Mouse (Mus musculus): ENCODE data around the gene Speg.

The Speg gene

GRCm38 (mm10) chr1:75374950-75375936 is at the start of gene Speg:
Gene Speg, plus strand, starts transcription at chr1:75375297.
- DNase-seq (ENCODE audit: low spot score in 2 of 2): no peak

GRCm38 (mm10) chr1:75327461-75327860 is 47.6 kb upstream of the Speg start:
- DNase-seq (ENCODE audit: low spot score in 2 of 2): no peak

- DNase-seq (ENCODE audit: low spot score in 2 of 2): no peak
Observed at GRCm38 (mm10) chr1:75331271-75331670, 43.8 kb upstream of the Speg start.

- DNase-seq (ENCODE audit: low spot score in 2 of 2): no peak
Observed at GRCm38 (mm10) chr1:75336461-75336860, 38.6 kb upstream of the Speg start.

GRCm38 (mm10) chr1:75337097-75337496 is 38.0 kb upstream of the Speg start:
- no peak for DNase-seq (ENCODE audit: low spot score in 2 of 2)

GRCm38 (mm10) chr1:75338091-75338694 is 36.9 kb upstream of the Speg start:
- no peak for DNase-seq (ENCODE audit: low spot score in 2 of 2)

GRCm38 (mm10) chr1:75339337-75339736 is 35.8 kb upstream of the Speg start:
- no peak for DNase-seq (ENCODE audit: low spot score in 2 of 2)

- no peak for DNase-seq (ENCODE audit: low spot score in 2 of 2)
Observed at GRCm38 (mm10) chr1:75340519-75340918, 34.6 kb upstream of the Speg start.

GRCm38 (mm10) chr1:75342874-75343416 is 32.2 kb upstream of the Speg start:
- no peak for DNase-seq (ENCODE audit: low spot score in 2 of 2)

GRCm38 (mm10) chr1:75344291-75345035 is 30.6 kb upstream of the Speg start:
- no peak for DNase-seq (ENCODE audit: low spot score in 2 of 2)

GRCm38 (mm10) chr1:75345036-75345935 is 29.8 kb upstream of the Speg start:
- no peak for DNase-seq (ENCODE audit: low spot score in 2 of 2)

GRCm38 (mm10) chr1:75347279-75347678 is 27.8 kb upstream of the Speg start:
- no peak for DNase-seq (ENCODE audit: low spot score in 2 of 2)

GRCm38 (mm10) chr1:75349275-75349674 is 25.8 kb upstream of the Speg start:
- DNase-seq (ENCODE audit: low spot score in 2 of 2): no peak

GRCm38 (mm10) chr1:75357261-75357660 is 17.8 kb upstream of the Speg start:
- no peak for DNase-seq (ENCODE audit: low spot score in 2 of 2)

GRCm38 (mm10) chr1:75358009-75358408 is 17.1 kb upstream of the Speg start:
- no peak for DNase-seq (ENCODE audit: low spot score in 2 of 2)

GRCm38 (mm10) chr1:75359346-75359745 is 15.8 kb upstream of the Speg start:
- no peak for DNase-seq (ENCODE audit: low spot score in 2 of 2)

- no peak for DNase-seq (ENCODE audit: low spot score in 2 of 2)
Observed at GRCm38 (mm10) chr1:75360112-75361031, 14.7 kb upstream of the Speg start, which contains the start of gene Des. Gene Des, plus strand, starts transcription at chr1:75360329.

GRCm38 (mm10) chr1:75361123-75361522 is 14.0 kb upstream of the Speg start:
- no peak for DNase-seq (ENCODE audit: low spot score in 2 of 2)

- DNase-seq (ENCODE audit: low spot score in 2 of 2): no peak
Observed at GRCm38 (mm10) chr1:75361750-75362149, 13.3 kb upstream of the Speg start.

- DNase-seq (ENCODE audit: low spot score in 2 of 2): no peak
Observed at GRCm38 (mm10) chr1:75363868-75364267, 11.2 kb upstream of the Speg start.
